Mouse (Mus musculus) layer of hippocampus, adult 8-10 months (tissue): Measurements from ENCODE around the gene Trim7. TPM values are rescaled to one million over a fixed set of nuclear protein-coding genes. Genes with fewer than 3 reads are reported as not detected.
"Not testable (repeated sequence)": the region's sequence is repeated elsewhere in the genome, so short reads cannot be mapped to it uniquely, and the experiment has no call there.

Experiments used
- DNase-seq, 2 experiments: peaks; one replicate each; pipeline ENCODE4 v3.0.0; 2022; ENCODE audit warnings: low spot score in 2 of 2
- total RNA-seq, 4 experiments: library from RNA; stranded (reverse); gene quantifications; 2 replicates each; pipeline ENCODE4 v1.2.4; 2022

The Trim7 gene
- total RNA-seq, 4 experiments from 2014 or later, result 2.2 to 3.4 (median 3.1) TPM

GRCm38 (mm10) chr11:48846881-48847280 lies 20.9 kb downstream of the Trim7 start:
- DNase-seq, result no peak

GRCm38 (mm10) chr11:48850240-48850639 lies 24.3 kb downstream of the Trim7 start:
- DNase-seq, result no peak

GRCm38 (mm10) chr11:48851270-48851995 lies 25.5 kb downstream of the Trim7 start:
- no peak for DNase-seq

- DNase-seq, result no peak
Observed at GRCm38 (mm10) chr11:48852190-48852589, 26.2 kb downstream of the Trim7 start.

GRCm38 (mm10) chr11:48852624-48853473 lies 26.9 kb downstream of the Trim7 start:
- no peak for DNase-seq

- peak; percentile 87 to 97 for DNase-seq
Observed at GRCm38 (mm10) chr11:48853474-48854180, 27.7 kb downstream of the Trim7 start.

GRCm38 (mm10) chr11:48859014-48859413 lies 33.1 kb downstream of the Trim7 start:
- DNase-seq, result peak in 1 of 2 experiments; percentile 63

GRCm38 (mm10) chr11:48862784-48863319 lies 36.9 kb downstream of the Trim7 start:
- DNase-seq, result no peak

- no peak for DNase-seq
Observed at GRCm38 (mm10) chr11:48863808-48864207, 37.9 kb downstream of the Trim7 start.

- no peak for DNase-seq
Observed at GRCm38 (mm10) chr11:48866481-48866880, 40.5 kb downstream of the Trim7 start.

- DNase-seq, result no peak
Observed at GRCm38 (mm10) chr11:48869380-48870110, 43.6 kb downstream of the Trim7 start.

GRCm38 (mm10) chr11:48870781-48871180 lies 44.8 kb downstream of the Trim7 start:
- DNase-seq, result no peak

GRCm38 (mm10) chr11:48871201-48871772 lies 45.3 kb downstream of the Trim7 start, which contains the start of gene Irgm1:
TSS of gene Irgm1 (minus strand) at chr11:48871683.
- peak in 1 of 2 experiments; percentile 16 for DNase-seq

GRCm38 (mm10) chr11:48871817-48872541 lies 46.0 kb downstream of the Trim7 start:
- peak; percentile 33 to 39 for DNase-seq

- DNase-seq, result no peak
Observed at GRCm38 (mm10) chr11:48872695-48873300, 46.9 kb downstream of the Trim7 start.

GRCm38 (mm10) chr11:48873591-48874290 lies 47.8 kb downstream of the Trim7 start:
- DNase-seq, result no peak

GRCm38 (mm10) chr11:48874465-48874864 lies 48.5 kb downstream of the Trim7 start:
- peak in 1 of 2 experiments; percentile 50 for DNase-seq

- DNase-seq, result not testable (repeated sequence)
Observed at GRCm38 (mm10) chr11:48875343-48875837, 49.5 kb downstream of the Trim7 start.
